Mouse (Mus musculus): ENCODE measurements around the gene Dpf1.

- TF ChIP-seq CTCF (IDR thresholded peaks at IDR 0.05; ENCODE audit: low read depth, low read length) (no peak), POLR2A (IDR thresholded peaks at IDR 0.05; ENCODE audit: borderline replicate concordance, low read depth, low read length) (no peak)
Measured at GRCm38 (mm10) chr7:29302641-29303040, 1.1 kb upstream of the Dpf1 start.
